Mouse (Mus musculus): ENCODE results near the gene Rnf4. TPM values are rescaled to one million over a fixed set of nuclear protein-coding genes. Genes with fewer than 3 reads are reported as not detected.

The Rnf4 gene
- polyA plus RNA-seq, 1 experiment from 2014 or later = 213 TPM

GRCm38 (mm10) chr5:34381700-34382099 is 45.6 kb downstream of the Rnf4 start:
- no peaks in the 10 kb centered on the region for H3K36me3 ChIP-seq (ENCODE audit: control insufficient read depth, insufficient read depth, low read length)

GRCm38 (mm10) chr5:34385616-34386015 is 49.5 kb downstream of the Rnf4 start:
- Histone ChIP-seq H3K9ac (ENCODE audit: low read depth, low read length) (no peak overlapping the region), H3K4me2 (replicated peaks; ENCODE audit: low read depth, low read length) (no peak overlapping the region), H3K27me3 (ENCODE audit: control insufficient read depth, insufficient read depth, low read length) (no peaks in the 10 kb centered on the region), H3K4me3 (ENCODE audit: low read length) (no peak overlapping the region), H3K27ac (ENCODE audit: low read depth, low read length) (no peak overlapping the region), H3K36me3 (ENCODE audit: control insufficient read depth, insufficient read depth, low read length) (no peaks in the 10 kb centered on the region), H3K9me3 (ENCODE audit: control insufficient read depth, low read length) (peaks cover 8% of the 10 kb centered on the region), H3K4me1 (ENCODE audit: control insufficient read depth, insufficient read depth, low read length) (no peaks in the 10 kb centered on the region)
- no peak for ATAC-seq (ENCODE audit: low FRiP score, low TSS enrichment)
- WGBS = 93% methylated on average over 5 of the region's 5 CpGs

More at GRCm38 (mm10) chr5:34381700-34382099, 45.6 kb downstream of the Rnf4 start:
- Histone ChIP-seq H3K4me3 (ENCODE audit: low read length) (no peak overlapping the region), H3K4me1 (ENCODE audit: control insufficient read depth, insufficient read depth, low read length) (no peaks in the 10 kb centered on the region), H3K4me2 (replicated peaks; ENCODE audit: low read depth, low read length) (no peak overlapping the region), H3K27me3 (ENCODE audit: control insufficient read depth, insufficient read depth, low read length) (no peaks in the 10 kb centered on the region), H3K9me3 (ENCODE audit: control insufficient read depth, low read length) (peaks cover 8% of the 10 kb centered on the region), H3K9ac (ENCODE audit: low read depth, low read length) (no peak overlapping the region), H3K27ac (ENCODE audit: low read depth, low read length) (no peak overlapping the region)
- 95% methylated on average over 2 of the region's 2 CpGs for whole genome bisulfite sequencing
- no peak for ATAC-seq (ENCODE audit: low FRiP score, low TSS enrichment)

- H3K4me3 ChIP-seq (ENCODE audit: low read length) = no peak overlapping the region
- 94% methylated on average over 2 of the region's 2 CpGs for WGBS
- no peaks in the 10 kb centered on the region for H3K27me3 ChIP-seq (ENCODE audit: control insufficient read depth, insufficient read depth, low read length)
- H3K4me1 ChIP-seq (ENCODE audit: control insufficient read depth, insufficient read depth, low read length) = no peaks in the 10 kb centered on the region
- no peak overlapping the region for H3K9ac ChIP-seq (ENCODE audit: low read depth, low read length)
- peaks cover 8% of the 10 kb centered on the region for H3K9me3 ChIP-seq (ENCODE audit: control insufficient read depth, low read length)
- H3K36me3 ChIP-seq (ENCODE audit: control insufficient read depth, insufficient read depth, low read length) = no peaks in the 10 kb centered on the region
- ATAC-seq (ENCODE audit: low FRiP score, low TSS enrichment) = no peak
- H3K27ac ChIP-seq (ENCODE audit: low read depth, low read length) = no peak overlapping the region
- H3K4me2 ChIP-seq (replicated peaks; ENCODE audit: low read depth, low read length) = no peak overlapping the region
These were observed 50.7 kb downstream of the Rnf4 start for GRCm38 (mm10) chr5:34386744-34387143.

- Histone ChIP-seq H3K4me2 (replicated peaks; ENCODE audit: low read depth, low read length) (no peak overlapping the region), H3K4me1 (ENCODE audit: control insufficient read depth, insufficient read depth, low read length) (0 out of 2 replicates have a peak, but pooled peaks cover 1% of the 10 kb centered on the region), H3K4me3 (ENCODE audit: low read length) (no peak overlapping the region), H3K27me3 (ENCODE audit: control insufficient read depth, insufficient read depth, low read length) (no peaks in the 10 kb centered on the region), H3K36me3 (ENCODE audit: control insufficient read depth, insufficient read depth, low read length) (no peaks in the 10 kb centered on the region), H3K9ac (ENCODE audit: low read depth, low read length) (no peak overlapping the region), H3K27ac (ENCODE audit: low read depth, low read length) (no peak overlapping the region), H3K9me3 (ENCODE audit: control insufficient read depth, low read length) (no peaks in the 10 kb centered on the region)
- WGBS = 88% methylated on average over 8 of the region's 8 CpGs
- no peak for ATAC-seq (ENCODE audit: low FRiP score, low TSS enrichment)
These were observed 57.2 kb downstream of the Rnf4 start for GRCm38 (mm10) chr5:34393251-34393650.

- WGBS = 91% methylated on average over 1 of the region's 1 CpGs
- H3K27me3 ChIP-seq (ENCODE audit: control insufficient read depth, insufficient read depth, low read length) = no peaks in the 10 kb centered on the region
- 0 out of 2 replicates have a peak, but pooled peaks cover 4% of the 10 kb centered on the region for H3K4me1 ChIP-seq (ENCODE audit: control insufficient read depth, insufficient read depth, low read length)
- no peaks in the 10 kb centered on the region for H3K9me3 ChIP-seq (ENCODE audit: control insufficient read depth, low read length)
- no peak overlapping the region for H3K9ac ChIP-seq (ENCODE audit: low read depth, low read length)
- H3K27ac ChIP-seq (ENCODE audit: low read depth, low read length) = no peak overlapping the region
- no peaks in the 10 kb centered on the region for H3K36me3 ChIP-seq (ENCODE audit: control insufficient read depth, insufficient read depth, low read length)
- no peak overlapping the region for H3K4me3 ChIP-seq (ENCODE audit: low read length)
- ATAC-seq (ENCODE audit: low FRiP score, low TSS enrichment) = no peak
- no peak overlapping the region for H3K4me2 ChIP-seq (replicated peaks; ENCODE audit: low read depth, low read length)
These were observed 59.3 kb downstream of the Rnf4 start for GRCm38 (mm10) chr5:34395347-34395746.

- ATAC-seq (ENCODE audit: low FRiP score, low TSS enrichment) = no peak
- WGBS = 91% methylated on average over 2 of the region's 2 CpGs
These were observed 59.9 kb downstream of the Rnf4 start for GRCm38 (mm10) chr5:34395850-34396540.

GRCm38 (mm10) chr5:34397866-34398265 is 61.8 kb downstream of the Rnf4 start:
- no peak overlapping the region for H3K9ac ChIP-seq (ENCODE audit: low read depth, low read length)
- H3K4me1 ChIP-seq (ENCODE audit: control insufficient read depth, insufficient read depth, low read length) = 0 out of 2 replicates have a peak, but pooled peaks cover 4% of the 10 kb centered on the region
- no peak for ATAC-seq (ENCODE audit: low FRiP score, low TSS enrichment)
- no peak overlapping the region for H3K4me2 ChIP-seq (replicated peaks; ENCODE audit: low read depth, low read length)
- H3K36me3 ChIP-seq (ENCODE audit: control insufficient read depth, insufficient read depth, low read length) = no peaks in the 10 kb centered on the region
- H3K27me3 ChIP-seq (ENCODE audit: control insufficient read depth, insufficient read depth, low read length) = no peaks in the 10 kb centered on the region
- WGBS = 94% methylated on average over 2 of the region's 2 CpGs
- H3K9me3 ChIP-seq (ENCODE audit: control insufficient read depth, low read length) = no peaks in the 10 kb centered on the region
- H3K27ac ChIP-seq (ENCODE audit: low read depth, low read length) = no peak overlapping the region
- H3K4me3 ChIP-seq (ENCODE audit: low read length) = no peak overlapping the region

More at GRCm38 (mm10) chr5:34395850-34396540, 59.9 kb downstream of the Rnf4 start:
- Histone ChIP-seq H3K4me3 (ENCODE audit: low read length) (no peak overlapping the region), H3K36me3 (ENCODE audit: control insufficient read depth, insufficient read depth, low read length) (no peaks in the 10 kb centered on the region), H3K4me1 (ENCODE audit: control insufficient read depth, insufficient read depth, low read length) (0 out of 2 replicates have a peak, but pooled peaks cover 4% of the 10 kb centered on the region), H3K9me3 (ENCODE audit: control insufficient read depth, low read length) (no peaks in the 10 kb centered on the region), H3K27me3 (ENCODE audit: control insufficient read depth, insufficient read depth, low read length) (no peaks in the 10 kb centered on the region), H3K9ac (ENCODE audit: low read depth, low read length) (no peak overlapping the region), H3K27ac (ENCODE audit: low read depth, low read length) (no peak overlapping the region), H3K4me2 (replicated peaks; ENCODE audit: low read depth, low read length) (no peak overlapping the region)

- H3K4me2 ChIP-seq (replicated peaks; ENCODE audit: low read depth, low read length) = no peak overlapping the region
- no peaks in the 10 kb centered on the region for H3K36me3 ChIP-seq (ENCODE audit: control insufficient read depth, insufficient read depth, low read length)
- no peak overlapping the region for H3K27ac ChIP-seq (ENCODE audit: low read depth, low read length)
- no peak for ATAC-seq (ENCODE audit: low FRiP score, low TSS enrichment)
- H3K9ac ChIP-seq (ENCODE audit: low read depth, low read length) = no peak overlapping the region
- no peak overlapping the region for H3K4me3 ChIP-seq (ENCODE audit: low read length)
- 0 out of 2 replicates have a peak, but pooled peaks cover 4% of the 10 kb centered on the region for H3K4me1 ChIP-seq (ENCODE audit: control insufficient read depth, insufficient read depth, low read length)
- WGBS = 87% methylated on average over 1 of the region's 1 CpGs
- no peaks in the 10 kb centered on the region for H3K27me3 ChIP-seq (ENCODE audit: control insufficient read depth, insufficient read depth, low read length)
- no peaks in the 10 kb centered on the region for H3K9me3 ChIP-seq (ENCODE audit: control insufficient read depth, low read length)
These were observed 62.2 kb downstream of the Rnf4 start for GRCm38 (mm10) chr5:34398326-34398725.

All from kidney, embryonic 14.5 days (tissue).